Mouse (Mus musculus) lung, adult 18-20 months (tissue): ENCODE results near the gene Ropn1.
"Not testable (repeated sequence)": the region's sequence is repeated elsewhere in the genome, so short reads cannot be mapped to it uniquely, and the experiment has no call there.

Source experiments
- DNase-seq, 2 experiments: peaks; one replicate each; pipeline ENCODE4 v3.0.0; 2022; ENCODE audit warnings: mixed read lengths in 2 of 2

Ropn1 gene

GRCm38 (mm10) chr16:34649621-34650020 is at the start of gene Ropn1:
Ropn1 (plus strand) TSS chr16:34649921.
- DNase-seq, result no peak

DNA sequence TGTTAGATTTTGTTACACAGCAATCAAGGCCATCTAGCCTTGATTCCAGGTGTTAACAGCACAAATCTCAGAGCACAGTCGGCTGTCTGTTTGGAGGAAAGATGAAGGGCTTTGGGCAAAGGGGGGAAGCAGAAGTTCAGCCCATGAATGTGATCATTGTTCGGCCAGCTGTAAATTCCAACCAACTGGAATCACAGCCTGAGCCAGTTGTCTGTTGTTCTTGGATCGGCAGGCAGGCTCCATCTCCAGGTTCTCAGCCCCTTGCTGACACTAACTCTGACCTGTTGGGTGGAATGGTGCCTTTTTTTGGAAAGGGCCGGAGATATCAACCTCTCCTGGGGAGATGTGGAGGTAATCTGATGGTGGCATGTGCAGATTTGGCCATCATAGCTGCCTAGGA is 47.8 kb upstream of the Ropn1 start:
- no peak for DNase-seq

- no peak for DNase-seq
Measured at GRCm38 (mm10) chr16:34603076-34603475, 46.6 kb upstream of the Ropn1 start.

DNA sequence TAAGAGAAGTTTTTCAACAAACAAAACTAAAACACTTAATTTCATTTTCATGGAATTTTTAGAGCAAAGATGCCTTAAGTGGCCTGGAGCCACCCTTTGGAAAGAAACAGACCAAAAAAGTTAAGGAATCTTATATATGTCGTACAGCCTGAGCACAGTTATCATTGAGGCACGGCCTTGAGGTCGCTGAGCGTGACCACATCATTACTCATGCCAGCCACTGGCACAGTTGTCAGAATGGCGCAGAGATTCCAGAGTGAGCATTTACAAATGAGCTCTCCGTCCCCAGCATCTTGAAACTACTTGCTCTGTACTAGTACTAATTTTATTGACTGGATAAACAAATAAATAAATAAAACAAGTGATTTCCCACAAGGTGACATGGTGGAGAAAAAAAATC is 45.9 kb upstream of the Ropn1 start:
- no peak for DNase-seq

- peak; percentile 18 to 40 for DNase-seq
Measured at GRCm38 (mm10) chr16:34605679-34606078, 44.0 kb upstream of the Ropn1 start.

DNA sequence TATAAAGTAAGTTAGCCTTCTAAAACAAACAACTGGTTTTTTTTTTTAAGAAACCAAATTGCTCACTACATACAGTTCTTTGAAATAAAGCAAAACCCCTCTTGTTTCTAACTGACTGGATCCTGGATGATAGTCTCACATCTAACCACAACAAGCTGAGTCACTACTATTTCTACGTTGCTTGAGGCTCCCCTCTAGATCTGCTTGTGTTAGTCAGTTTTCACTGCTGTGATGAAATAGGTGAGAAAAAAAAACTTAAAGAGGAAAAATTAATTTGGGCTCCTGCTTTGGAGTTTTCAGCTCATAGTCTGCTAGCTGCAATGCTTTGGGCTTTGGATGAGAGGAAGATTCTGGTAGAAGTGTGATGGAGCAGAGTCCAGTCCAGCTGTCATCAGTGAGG is 39.6 kb upstream of the Ropn1 start:
- DNase-seq, result no peak

DNA sequence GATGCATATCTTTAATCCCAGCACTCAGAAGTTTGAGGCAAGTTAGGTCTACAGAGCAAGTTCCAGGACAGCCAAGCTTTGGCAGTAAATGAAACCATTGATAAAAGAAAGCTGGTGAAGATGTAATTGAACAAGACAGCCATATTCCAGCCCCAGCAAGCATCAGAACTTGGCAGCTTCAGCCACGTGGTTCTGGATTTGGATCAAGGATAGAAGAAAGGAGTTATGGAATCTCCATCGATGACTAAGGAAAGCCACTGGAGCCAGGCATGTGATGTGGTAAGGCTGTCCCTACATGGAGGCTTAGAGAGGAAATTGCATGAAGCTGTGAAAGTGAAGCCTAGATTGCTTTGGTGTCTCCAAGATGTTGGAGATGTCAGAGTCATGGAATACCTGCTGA is 35.7 kb upstream of the Ropn1 start:
- no peak for DNase-seq

- DNase-seq, result no peak
Measured at GRCm38 (mm10) chr16:34627591-34627990, 22.1 kb upstream of the Ropn1 start.

- DNase-seq, result no peak
Measured at GRCm38 (mm10) chr16:34628397-34628796, 21.3 kb upstream of the Ropn1 start.

- DNase-seq, result no peak
Measured at GRCm38 (mm10) chr16:34635557-34635956, 14.2 kb upstream of the Ropn1 start.

DNA sequence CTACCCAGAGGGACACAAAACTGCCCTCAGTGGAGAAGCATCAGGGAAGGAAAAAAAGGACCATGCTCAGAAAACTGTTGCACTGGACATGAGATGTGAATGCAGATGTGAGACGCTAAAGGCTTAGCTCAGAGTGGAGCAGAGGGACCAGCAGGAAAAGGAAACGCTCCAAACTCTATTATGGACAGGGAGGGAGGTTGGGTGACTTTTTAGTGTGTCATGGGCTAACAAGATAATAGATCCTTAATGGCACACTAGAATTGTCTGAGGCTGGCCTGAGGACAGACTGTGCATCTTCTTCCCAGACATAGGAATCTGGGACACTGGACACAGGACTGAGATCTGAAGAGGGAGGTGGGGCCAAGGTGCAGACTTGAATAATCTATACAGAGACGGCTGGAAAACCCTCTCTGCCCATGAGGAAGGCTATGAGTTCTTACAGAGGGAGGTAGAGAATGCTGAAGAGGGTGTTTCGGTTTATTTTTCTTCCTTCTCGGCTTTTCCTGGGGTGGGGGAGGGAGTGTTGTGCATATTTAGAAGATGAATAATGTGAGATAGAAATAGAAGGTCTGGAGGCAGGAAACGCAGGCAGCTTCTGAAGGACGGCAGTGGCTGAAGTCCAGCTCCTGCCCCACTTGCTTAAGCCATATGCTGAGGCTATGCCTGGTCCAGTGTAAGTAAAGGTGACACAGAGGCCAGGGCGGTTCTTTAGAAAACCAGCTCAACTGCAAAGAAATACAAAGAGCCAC is 6.0 kb upstream of the Ropn1 start:
- DNase-seq, result peak; percentile 11 to 26

DNA sequence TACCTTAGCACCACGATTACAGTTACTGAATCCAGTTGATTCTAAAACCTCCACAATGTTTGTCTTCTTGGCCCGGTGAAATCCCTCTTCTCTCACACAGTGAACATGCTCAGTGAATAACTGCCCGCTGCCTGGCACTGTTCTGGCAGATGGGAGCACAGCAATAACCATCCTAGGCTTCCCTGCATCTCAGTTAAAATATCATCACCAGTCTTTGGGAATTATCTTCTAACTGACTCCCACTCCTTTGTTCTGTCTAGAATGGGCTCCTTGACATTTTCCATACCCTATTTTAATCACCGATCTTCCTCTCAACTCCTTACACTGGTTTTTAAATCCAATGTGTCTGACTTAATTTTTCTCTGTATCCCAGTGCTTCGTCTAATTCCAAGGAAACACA is 3.3 kb downstream of the Ropn1 start:
- DNase-seq, result no peak

DNA sequence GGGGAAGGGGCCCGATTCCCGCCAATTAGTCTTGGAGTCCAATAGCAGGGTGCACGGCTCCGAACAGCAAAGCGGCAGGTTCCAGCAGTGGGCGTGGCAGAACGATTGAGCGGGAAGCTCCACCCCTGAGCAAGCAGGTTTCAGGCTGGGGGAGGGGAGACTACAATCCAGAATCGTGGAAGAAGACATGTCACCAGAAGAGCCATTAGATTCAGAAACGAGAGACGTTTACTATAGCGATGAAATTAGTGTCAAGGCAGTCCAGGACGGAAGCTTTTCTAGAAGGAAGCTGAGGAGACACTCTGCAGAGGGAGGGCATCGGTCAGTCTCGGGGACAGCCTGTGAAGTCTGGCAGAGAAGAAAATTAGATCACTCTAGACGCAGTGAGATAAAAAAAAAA is 7.8 kb downstream of the Ropn1 start:
- not testable (repeated sequence) for DNase-seq

DNA sequence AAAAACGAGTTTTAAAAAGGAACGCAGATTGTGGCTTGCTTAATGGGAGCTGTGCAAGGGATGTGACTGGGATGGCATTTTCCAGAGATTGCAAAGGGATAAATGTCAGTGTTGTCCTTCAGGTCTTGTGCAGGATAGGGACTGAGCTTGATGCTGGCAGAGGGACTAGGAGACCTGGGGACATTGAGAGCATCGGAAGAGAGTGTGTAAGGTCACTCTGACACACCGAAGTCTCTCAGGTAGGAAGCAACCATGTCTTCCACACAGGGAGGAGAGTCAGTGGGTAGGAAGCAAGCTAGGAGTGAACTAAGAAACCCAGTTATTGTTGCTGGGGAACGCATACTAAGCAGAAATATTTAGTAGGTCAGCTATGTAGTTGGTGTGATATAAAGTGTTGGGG is 8.3 kb downstream of the Ropn1 start:
- DNase-seq, result no peak

DNA sequence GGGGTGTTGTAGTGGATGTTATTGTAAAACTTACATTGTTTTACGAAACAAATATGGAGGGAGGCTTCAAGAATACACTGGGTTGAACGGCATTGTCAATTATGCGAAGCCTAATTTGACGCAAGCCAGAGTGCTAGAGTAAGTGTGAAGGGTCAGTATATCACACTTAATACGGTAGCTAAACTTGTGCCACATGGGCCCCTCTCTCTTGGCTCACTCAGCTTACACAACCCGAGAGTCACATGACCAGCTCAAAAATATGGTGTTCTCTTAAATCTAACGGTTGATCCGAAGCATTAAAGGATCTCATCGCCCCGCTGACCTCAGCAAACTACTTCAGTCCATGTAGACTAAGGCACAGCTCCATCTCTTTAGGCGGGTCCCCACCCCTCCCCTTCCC is 8.7 kb downstream of the Ropn1 start:
- DNase-seq, result no peak

DNA sequence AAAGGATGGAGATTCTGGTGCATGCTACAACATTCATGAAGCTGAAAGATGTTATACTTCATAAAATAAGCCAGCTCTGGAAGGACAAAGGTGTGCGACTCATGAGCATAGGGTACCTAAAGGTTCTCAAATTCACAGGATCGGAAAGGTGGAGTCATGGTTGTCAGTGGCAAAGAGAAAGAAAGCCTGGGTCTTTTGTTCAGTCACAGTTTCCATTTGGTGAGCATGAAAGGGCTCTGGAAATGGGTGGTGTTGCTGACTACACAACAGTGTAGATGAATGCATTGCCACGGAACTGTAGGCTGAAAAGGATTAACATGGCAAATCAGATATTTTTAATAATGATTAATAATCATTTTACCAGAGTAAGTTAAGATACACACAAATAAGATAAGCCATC is 14.8 kb downstream of the Ropn1 start:
- DNase-seq, result no peak

- peak; percentile 63 to 75 for DNase-seq
Measured at GRCm38 (mm10) chr16:34667031-34667726, 17.5 kb downstream of the Ropn1 start.

- no peak for DNase-seq
Measured at GRCm38 (mm10) chr16:34668341-34668740, 18.6 kb downstream of the Ropn1 start.

- DNase-seq, result no peak
Measured at GRCm38 (mm10) chr16:34671966-34672365, 22.2 kb downstream of the Ropn1 start.

- peak; percentile 22 to 57 for DNase-seq
Measured at GRCm38 (mm10) chr16:34672822-34673221, 23.1 kb downstream of the Ropn1 start.

- peak in 1 of 2 experiments; percentile 14 for DNase-seq
Measured at GRCm38 (mm10) chr16:34674365-34674764, 24.6 kb downstream of the Ropn1 start.

DNA sequence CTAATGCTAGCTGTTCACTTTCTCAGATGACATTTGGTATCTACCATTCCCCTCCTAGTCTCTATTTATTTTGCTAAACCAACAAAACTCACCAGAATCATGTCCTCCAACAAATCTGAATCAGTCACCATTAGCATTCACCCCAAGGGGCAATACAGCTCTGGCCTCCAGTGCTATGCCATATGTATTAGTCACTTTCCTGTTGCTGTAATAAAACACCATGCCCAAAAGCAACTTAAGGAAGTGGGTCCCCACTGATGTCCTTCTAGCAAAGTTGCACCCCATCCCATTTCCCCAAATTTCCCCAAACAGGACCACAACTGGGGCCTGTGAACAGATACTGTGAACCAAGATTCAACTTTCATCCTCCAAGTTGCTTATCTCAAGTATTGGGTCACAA is 32.1 kb downstream of the Ropn1 start:
- DNase-seq, result no peak

- no peak for DNase-seq
Measured at GRCm38 (mm10) chr16:34689879-34690278, 40.2 kb downstream of the Ropn1 start.

- peak; percentile 92 to 95 for DNase-seq
Measured at GRCm38 (mm10) chr16:34690334-34691144, 40.8 kb downstream of the Ropn1 start, which contains the start of gene Ccdc14. Ccdc14 (plus strand) TSS chr16:34690616.
